Mouse (Mus musculus): ENCODE data around the gene Baz2a.

GRCm38 (mm10) chr10:128131297-128131696, 39.9 kb downstream of the Baz2a start:
- no peak for TF ChIP-seq GATA1 (IDR thresholded peaks at IDR 0.05; ENCODE audit: low read length)
- TF ChIP-seq TAL1 (IDR thresholded peaks at IDR 0.05; ENCODE audit: low read length), result no peak

All from erythroblast, embryonic 14.5 days (primary cell).